Mouse (Mus musculus) brown adipose tissue, adult 24 weeks (tissue): ENCODE measurements around the gene Prkn. TPM values are rescaled to one million over a fixed set of nuclear protein-coding genes. Genes with fewer than 3 reads are reported as not detected.
"Not testable (repeated sequence)": the region's sequence is repeated elsewhere in the genome, so short reads cannot be mapped to it uniquely, and the experiment has no call there.

Experiments used
- H3K27ac ChIP-seq: fragments of 200-500 bp; replicated peaks from 2 replicates; pipeline ENCODE4 v1.5.1; 2012; ENCODE audit warnings: low read depth, mild to moderate bottlenecking, low read length
- H3K4me1 ChIP-seq: fragments of 200-500 bp; 2 replicates; pipeline ENCODE4 v1.6.1; 2012; ENCODE audit warnings: low read length, mixed read lengths; ENCODE audit not compliant: control insufficient read depth, insufficient read depth, insufficient read length
- H3K4me3 ChIP-seq: fragments of 200-500 bp; 2 replicates; pipeline ENCODE4 v1.5.1; 2012; ENCODE audit warnings: low read depth, mild to moderate bottlenecking, low read length, moderate library complexity; ENCODE audit not compliant: insufficient read depth
- polyA plus RNA-seq: library from polyadenylated mRNA; stranded (reverse); fragments of >200 nt; gene quantifications from 2 replicates; pipeline ENCODE4 v1.2.4, GENCODE M21; 2012; ENCODE audit not compliant: missing spikeins, insufficient read depth, insufficient read length

Prkn gene
- polyA plus RNA-seq, 1 experiment, result 7.2 TPM

DNA sequence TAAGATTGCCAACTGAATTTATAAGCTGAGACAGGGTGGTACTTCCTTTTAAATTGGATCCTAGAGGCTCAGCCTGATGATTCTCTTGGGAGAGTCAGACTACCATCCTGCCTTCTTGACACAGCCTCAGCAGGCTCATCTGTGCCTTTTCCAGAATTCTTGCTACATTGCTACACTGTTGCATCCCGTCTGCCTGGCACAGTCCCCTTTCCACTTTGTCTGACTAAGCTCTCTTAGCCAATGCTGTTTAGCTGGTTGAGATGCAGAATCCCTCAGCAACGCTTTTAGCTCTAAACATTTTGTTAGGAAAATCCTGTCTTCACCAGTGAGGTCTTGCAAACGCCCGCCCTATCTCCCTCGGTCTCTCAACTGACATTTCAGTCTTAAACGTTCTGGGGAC, 1115.1 kb downstream of the Prkn start:
- no peaks in the 10 kb centered on the region for H3K4me1 ChIP-seq
- no peak overlapping the region for H3K4me3 ChIP-seq
- no peak overlapping the region for H3K27ac ChIP-seq

DNA sequence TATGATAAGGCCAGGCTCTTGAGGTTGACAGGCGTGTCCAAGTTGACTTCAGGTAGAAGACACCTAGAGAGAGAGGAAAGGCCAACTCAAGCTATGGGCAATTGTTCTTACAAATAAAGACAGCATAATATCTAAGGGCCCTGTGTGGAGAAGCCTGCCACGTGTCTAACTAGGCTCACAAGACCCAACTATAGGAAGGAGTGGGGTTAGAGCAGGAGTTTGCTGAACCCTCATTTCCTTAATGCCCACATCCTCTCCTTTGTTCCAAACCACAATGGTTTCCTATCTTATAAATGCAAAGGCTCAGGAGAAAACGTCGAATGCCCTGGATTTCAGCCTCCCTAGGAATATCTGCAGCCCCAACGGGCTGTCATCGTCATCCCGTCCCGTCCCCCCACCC, 1120.3 kb downstream of the Prkn start:
- no peaks in the 10 kb centered on the region for H3K4me1 ChIP-seq
- H3K27ac ChIP-seq, result no peak overlapping the region
- no peak overlapping the region for H3K4me3 ChIP-seq

DNA sequence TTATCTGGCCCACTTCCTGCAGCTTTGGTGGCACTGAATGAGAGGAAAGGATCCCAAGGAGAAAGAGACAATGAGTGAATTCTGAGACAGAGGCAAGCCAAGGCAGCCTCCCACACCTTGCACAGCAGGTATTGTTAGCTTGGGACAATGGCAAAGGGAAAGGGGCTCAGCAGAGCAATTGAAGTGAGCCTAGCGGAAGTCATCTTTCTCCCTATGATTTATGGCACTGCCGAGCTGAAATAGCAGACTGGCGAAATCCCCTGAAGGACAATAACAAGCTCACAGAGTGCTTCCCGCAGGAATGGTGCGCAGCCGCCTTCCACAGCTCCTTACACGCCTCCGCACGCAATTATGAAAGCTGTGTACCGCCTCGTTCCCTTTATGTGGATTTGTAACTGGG, 1122.6 kb downstream of the Prkn start:
- Histone ChIP-seq H3K4me3 (no peak overlapping the region), H3K27ac (no peak overlapping the region), H3K4me1 (no peaks in the 10 kb centered on the region)

DNA sequence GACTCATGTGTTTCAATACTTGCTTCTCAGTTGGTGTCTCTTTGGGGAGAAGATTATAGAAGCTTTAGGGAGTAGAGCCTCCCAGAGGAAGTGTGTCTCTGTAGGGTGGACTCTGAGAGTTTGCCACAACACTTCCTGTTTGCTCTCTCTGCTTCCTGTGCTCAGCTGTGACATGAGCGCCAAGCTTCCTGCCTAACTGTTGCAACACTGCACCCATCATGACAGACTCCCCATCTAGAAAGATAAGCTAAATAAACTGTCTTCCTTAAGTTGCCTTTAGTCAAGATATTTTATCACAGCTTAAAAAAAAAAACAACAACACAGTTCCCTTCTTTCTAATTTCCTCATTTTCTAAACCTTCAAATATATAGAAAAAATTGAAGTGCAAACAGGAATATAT, 1130.0 kb downstream of the Prkn start:
- H3K27ac ChIP-seq, result no peak overlapping the region
- no peaks in the 10 kb centered on the region for H3K4me1 ChIP-seq
- no peak overlapping the region for H3K4me3 ChIP-seq

DNA sequence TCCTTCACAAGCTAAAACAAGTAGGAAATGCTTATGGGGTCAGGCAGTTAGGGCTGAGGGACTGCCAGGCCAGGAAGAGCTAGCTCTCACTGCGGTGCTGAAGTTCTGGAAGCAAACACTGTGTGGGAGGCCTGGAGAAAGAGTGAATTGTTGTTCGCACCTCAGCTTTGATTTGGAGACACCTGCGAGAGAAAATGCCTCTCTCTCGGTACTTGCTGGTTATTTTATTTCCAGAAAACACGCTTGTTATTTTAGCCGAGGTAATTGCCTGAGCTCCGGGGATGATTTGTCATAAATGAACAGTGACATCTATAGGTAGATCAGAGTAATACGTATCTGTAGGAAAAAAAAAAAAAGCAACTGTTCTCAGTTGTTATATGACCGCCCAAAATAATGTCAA, 1132.4 kb downstream of the Prkn start:
- no peaks in the 10 kb centered on the region for H3K4me1 ChIP-seq
- H3K4me3 ChIP-seq, result no peak overlapping the region
- H3K27ac ChIP-seq, result no peak overlapping the region

DNA sequence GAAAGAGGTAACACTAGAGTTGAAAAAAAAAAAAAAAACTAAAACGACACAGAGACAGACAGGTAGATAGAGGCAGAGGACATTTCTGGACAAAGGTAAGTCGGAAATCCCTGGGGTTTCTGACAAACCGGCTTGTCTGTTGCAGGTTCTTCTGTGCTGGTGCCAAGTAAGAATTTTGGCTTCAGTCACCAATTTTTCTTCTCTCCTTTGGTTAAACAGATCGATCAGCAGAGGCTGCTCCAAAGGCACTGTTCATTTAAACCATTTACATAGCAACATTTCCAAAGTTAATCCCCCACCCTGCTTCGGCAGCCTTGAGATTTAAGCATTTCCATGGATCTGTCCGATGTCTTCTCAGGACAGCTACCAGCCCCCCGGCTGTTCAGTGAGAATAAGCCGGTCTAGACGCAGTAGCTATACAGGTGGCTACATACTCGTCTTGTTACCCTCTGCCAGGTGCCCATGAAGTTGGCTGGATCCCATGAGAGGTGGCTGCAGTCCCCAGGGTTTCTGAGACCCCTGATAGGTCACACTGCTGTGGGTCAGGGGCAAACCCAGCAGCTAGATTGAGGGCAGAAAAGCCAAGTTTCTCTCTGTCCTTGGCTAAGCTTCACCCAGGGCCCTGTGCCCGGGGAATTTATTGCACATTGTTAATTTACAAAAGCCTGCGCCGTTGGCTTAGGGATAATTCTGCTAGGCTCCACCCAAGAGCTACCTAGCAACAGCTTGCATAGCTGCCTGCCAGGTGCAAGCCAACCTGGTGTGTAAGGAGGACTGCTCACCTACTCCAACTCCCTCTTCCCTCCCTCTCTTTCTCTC, 1133.0 kb downstream of the Prkn start:
- Histone ChIP-seq H3K4me1 (no peaks in the 10 kb centered on the region), H3K4me3 (no peak overlapping the region)

DNA sequence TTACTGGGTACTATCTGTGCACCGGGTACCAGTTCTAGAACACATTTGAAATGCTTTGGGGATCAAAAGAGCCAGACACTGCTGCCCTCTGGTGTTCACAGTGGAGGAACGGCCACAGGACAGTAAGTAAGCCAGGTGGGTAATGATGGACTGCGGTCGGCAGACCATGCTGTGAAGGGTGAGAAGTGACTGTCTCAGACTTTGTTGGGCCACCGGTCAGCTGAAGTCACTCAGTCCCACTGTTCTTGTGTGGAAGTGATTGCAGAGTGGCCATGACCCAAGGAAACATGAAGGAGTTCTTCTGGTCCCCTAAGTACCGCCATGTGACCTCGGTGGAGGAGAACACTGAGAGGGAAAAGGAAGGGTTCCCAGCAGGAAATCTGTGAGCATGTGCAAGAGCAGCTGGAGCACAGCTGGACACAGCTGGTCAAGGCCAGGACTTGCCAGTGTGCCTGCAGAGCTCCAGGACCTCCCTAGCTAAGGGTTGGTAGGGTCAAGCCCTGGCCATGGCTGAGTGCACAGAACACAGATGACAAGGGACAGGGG, 1135.0 kb downstream of the Prkn start:
- Histone ChIP-seq H3K4me1 (no peaks in the 10 kb centered on the region), H3K4me3 (no peak overlapping the region), H3K27ac (no peak overlapping the region)

More for the DNA sequence above, 1133.0 kb downstream of the Prkn start:
- no peak overlapping the region for H3K27ac ChIP-seq

DNA sequence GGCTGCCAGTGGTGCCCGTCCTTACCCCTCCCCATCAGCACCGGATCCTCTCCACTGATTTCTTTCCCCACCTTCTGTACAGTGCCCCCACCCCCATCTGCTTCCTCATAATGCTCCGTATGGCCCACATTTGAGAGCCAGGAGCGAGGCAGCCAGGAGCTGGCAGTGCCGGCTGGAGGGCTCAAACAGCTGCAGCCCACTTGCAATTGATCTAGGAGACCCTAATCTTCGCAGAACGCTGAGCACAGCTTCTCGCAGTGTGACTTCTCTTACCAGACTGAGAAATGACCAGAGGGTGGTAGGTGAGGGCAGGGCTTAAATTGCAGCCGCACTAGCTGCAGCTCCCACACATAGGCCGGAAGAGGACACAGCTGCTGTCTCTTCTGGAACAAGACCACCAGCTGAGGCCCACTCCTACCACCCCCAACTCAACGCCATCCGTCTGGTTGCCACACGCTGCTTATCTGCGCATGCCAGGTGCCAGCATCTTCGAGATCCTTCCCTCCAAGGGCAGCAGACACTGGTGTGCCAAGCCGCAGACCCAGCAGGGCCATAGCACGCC, 1138.2 kb downstream of the Prkn start:
- Histone ChIP-seq H3K4me3 (no peak overlapping the region), H3K27ac (no peak overlapping the region), H3K4me1 (no peaks in the 10 kb centered on the region)

DNA sequence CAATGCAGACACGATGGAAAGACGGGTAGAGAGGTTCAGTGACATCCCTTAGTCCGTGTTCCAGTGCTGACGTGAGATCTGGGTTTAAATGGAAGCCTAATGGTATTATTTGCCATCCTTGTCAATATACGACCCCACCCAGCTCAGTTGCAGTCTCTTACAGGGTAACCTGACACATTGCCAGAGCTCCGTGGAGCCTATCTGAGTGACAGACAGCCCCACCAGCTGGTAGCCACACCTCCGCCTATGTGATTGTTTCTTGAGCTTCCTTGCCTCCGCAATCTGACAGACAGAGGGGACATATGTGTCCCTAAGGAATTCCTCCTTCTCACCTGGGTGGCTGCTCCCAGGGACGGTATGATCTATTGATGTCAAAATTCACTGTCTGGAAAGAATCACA, 1141.5 kb downstream of the Prkn start:
- no peaks in the 10 kb centered on the region for H3K4me1 ChIP-seq
- no peak overlapping the region for H3K4me3 ChIP-seq
- H3K27ac ChIP-seq, result no peak overlapping the region

DNA sequence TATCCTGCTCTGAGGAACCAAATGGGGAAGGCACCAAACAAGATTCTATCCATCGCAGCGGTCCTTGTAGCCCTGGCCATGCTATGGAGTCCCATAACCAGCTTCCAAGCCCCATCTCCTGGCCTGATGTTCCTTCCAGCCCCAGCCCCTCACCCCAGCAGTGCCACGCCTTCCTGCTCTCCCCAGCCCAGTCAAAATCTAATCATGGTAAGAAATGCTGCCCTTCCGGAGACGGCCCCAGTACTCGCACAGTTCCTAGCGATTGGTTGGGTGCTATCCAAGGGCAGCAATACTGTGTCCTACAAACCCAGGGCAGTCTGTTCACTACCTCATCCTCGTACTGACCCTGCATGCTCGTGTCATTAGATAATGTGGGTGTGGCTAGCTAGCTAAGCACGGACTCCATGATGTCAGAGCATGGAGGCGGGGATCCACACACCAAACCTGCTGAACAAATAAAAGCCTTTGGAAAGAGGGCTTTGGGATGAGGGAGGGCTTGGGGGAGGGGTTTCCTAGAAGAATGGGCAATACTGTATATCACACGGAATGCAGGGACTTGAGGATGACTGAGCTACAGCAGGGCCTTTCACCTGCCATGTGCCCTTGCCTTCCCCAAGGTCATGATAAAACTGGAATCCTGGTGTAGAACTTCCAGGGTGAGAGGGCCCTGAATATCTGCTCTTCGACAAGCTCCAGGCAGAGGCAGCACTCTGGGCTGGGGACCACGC, 1148.1 kb downstream of the Prkn start:
- Histone ChIP-seq H3K4me3 (no peak overlapping the region), H3K4me1 (no peaks in the 10 kb centered on the region), H3K27ac (no peak overlapping the region)

DNA sequence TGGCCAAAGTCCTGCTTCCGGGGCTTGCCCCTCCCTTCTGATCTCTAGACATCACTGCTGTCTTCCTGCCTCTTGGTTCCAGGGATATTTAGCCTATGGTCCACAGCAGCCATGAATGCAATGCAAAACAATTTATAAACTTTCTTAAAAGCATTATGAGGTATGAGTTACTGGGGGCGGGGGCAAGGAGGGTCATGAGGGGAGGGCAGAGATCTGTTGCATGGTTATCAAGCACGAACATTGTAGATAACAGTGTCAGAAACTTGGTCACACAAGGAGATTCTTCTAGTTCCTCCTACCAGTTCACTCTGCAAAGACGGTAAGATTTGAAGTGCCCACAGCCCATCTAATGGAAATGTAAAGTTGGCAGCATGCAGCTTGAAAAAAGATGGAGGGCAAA, 1149.1 kb downstream of the Prkn start:
- Histone ChIP-seq H3K27ac (no peak overlapping the region), H3K4me3 (no peak overlapping the region), H3K4me1 (no peaks in the 10 kb centered on the region)

DNA sequence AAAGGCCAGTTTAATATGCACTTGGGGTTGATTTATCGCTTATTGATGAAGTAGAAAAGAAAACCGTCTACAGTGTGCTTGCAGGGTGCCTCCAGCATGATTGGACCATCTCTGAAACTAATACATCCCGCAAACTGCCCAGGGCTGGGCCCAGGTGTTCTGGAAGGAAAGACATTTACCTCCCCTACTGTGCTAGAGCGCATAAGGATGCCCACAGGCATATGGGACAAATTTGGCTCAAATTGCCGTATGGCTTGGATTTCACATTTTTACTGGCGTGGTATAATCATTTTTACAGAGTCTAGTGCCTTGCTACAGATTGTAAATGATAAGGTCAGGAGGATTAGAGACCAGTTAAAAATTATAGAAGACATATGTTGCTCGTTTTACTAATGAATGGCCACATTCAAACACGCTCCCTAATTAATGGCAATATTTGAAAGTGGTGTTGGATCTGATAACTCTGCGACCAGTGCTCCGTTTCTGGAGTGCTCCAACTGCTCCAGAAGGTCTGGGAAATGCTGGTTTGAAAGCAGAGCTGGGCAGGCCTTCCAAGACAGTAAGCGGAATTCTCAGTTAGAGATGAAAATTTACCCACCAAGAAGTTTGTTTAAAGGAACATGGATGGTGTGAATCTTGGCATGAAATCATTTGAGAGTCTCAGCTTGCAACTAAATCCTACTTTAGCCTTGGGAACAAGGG, 1150.4 kb downstream of the Prkn start:
- Histone ChIP-seq H3K4me3 (no peak overlapping the region), H3K4me1 (no peaks in the 10 kb centered on the region), H3K27ac (no peak overlapping the region)

DNA sequence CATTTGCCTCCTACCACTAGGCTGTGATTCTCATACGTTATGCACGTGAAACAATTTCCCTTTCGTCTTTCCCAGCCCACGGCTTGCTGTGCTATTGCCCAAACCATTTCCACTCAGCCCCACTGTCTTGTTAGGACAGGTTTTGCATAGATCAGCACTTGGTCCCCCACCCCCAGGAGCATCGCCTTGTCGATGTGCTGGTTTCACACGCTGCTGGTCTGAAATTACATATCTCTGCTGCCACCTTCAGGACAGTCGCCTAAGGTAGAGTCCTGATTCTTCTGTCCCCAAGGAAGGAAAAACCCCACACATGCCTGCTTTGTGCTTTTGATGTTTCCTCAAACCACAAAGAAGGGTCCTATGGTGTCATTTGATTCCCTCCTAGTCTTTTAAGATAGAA, 1153.1 kb downstream of the Prkn start:
- Histone ChIP-seq H3K4me1 (no peaks in the 10 kb centered on the region), H3K4me3 (no peak overlapping the region), H3K27ac (no peak overlapping the region)

DNA sequence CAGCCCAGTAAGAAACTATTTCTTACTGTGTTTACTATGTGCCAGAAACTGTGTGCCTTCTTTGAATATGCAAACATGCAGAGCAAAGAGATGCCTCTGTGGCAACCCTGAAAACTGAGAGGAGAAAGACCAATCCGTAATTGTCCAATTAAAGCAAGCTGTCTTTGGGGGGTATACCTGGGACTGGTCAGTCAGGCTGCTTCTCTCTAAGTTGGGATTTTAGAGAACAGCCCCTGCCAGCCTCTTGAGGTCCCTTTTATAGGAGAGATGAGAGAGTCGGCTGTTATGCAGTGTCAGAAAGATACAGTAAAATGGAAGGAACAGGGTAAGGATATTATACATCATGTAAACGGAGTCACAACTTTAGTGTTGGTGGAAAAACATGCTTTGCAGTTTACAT, 1154.1 kb downstream of the Prkn start:
- Histone ChIP-seq H3K4me3 (no peak overlapping the region), H3K27ac (no peak overlapping the region), H3K4me1 (no peaks in the 10 kb centered on the region)

DNA sequence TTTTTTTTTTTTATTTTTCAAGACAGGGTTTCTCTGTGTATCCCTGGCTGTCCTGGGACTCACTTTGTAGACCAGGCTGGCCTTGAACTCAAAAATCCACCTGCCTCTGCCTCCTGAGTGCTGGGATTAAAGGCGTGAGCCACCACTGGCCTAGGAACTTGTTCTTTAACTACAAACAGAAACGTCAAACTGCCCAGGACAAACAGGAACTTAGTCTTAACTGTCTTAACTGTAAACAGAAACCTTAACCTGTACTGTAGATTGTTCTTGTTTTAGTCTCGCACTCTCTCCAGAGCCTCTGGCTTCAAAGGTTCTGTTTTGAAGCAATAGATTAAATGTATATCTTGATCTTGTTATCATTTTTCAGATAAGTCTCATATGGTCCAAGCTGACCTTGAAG, 1154.6 kb downstream of the Prkn start:
- not testable (repeated sequence) for H3K4me1 ChIP-seq, H3K4me3 ChIP-seq, H3K27ac ChIP-seq
